16 mouse cellular contexts compared by ENCODE assay signal in genomic region chr8:93655752-93656151, GRCm38 (mm10).
"Had no signal": no experiment of that assay in that cellular context is flagged by ENCODE, and none has a peak within 500 bp of the region (broad histone marks: within the 10 kb centered on the region; RNA-seq: fewer than 3 reads in every experiment).

No protein-coding gene starts in this region.

- H3K36me3 ChIP-seq: neural tube, embryonic 12.5 days; neural tube, embryonic 13.5 days; neural tube, embryonic 15.5 days; stomach, embryonic 15.5 days had no signal

- H3K4me1 ChIP-seq: neural tube, embryonic 12.5 days; neural tube, embryonic 13.5 days; neural tube, embryonic 15.5 days; stomach, embryonic 15.5 days had no signal

- DNase-seq: retina, postnatal 1 day; right cerebral cortex, adult 18-20 months; right cerebral cortex, postnatal 14 days; right cerebral cortex, postnatal 25 days; right cerebral cortex, postnatal 4 days; thymus, adult 18-20 months; thymus, adult 2 months; thymus, postnatal 14 days; thymus, postnatal 25 days; thymus, postnatal 36 days; thymus, postnatal 4 days had no signal

- H3K9ac ChIP-seq: neural tube, embryonic 12.5 days; neural tube, embryonic 13.5 days; neural tube, embryonic 15.5 days; stomach, embryonic 15.5 days had no signal

- H3K4me3 ChIP-seq: neural tube, embryonic 12.5 days; neural tube, embryonic 13.5 days; neural tube, embryonic 15.5 days; stomach, embryonic 15.5 days had no signal

- H3K27ac ChIP-seq: neural tube, embryonic 12.5 days; neural tube, embryonic 13.5 days; neural tube, embryonic 15.5 days; stomach, embryonic 15.5 days; stomach, postnatal 0 days had no signal

- H3K9me3 ChIP-seq: neural tube, embryonic 12.5 days; neural tube, embryonic 13.5 days; neural tube, embryonic 15.5 days; stomach, embryonic 15.5 days had no signal

- H3K4me2 ChIP-seq: neural tube, embryonic 12.5 days; neural tube, embryonic 13.5 days; neural tube, embryonic 15.5 days; stomach, embryonic 15.5 days had no signal

- H3K27me3 ChIP-seq: neural tube, embryonic 12.5 days; neural tube, embryonic 13.5 days; neural tube, embryonic 15.5 days; stomach, embryonic 15.5 days had no signal
